Mouse (Mus musculus): ENCODE measurements at regions not wholly inside any gene's neighbourhood (a gene's known extent, or its start where the extent isn't known, plus 50 kb on each side); places are given as distances from the start of the nearest gene placed in this dataset.

DNA sequence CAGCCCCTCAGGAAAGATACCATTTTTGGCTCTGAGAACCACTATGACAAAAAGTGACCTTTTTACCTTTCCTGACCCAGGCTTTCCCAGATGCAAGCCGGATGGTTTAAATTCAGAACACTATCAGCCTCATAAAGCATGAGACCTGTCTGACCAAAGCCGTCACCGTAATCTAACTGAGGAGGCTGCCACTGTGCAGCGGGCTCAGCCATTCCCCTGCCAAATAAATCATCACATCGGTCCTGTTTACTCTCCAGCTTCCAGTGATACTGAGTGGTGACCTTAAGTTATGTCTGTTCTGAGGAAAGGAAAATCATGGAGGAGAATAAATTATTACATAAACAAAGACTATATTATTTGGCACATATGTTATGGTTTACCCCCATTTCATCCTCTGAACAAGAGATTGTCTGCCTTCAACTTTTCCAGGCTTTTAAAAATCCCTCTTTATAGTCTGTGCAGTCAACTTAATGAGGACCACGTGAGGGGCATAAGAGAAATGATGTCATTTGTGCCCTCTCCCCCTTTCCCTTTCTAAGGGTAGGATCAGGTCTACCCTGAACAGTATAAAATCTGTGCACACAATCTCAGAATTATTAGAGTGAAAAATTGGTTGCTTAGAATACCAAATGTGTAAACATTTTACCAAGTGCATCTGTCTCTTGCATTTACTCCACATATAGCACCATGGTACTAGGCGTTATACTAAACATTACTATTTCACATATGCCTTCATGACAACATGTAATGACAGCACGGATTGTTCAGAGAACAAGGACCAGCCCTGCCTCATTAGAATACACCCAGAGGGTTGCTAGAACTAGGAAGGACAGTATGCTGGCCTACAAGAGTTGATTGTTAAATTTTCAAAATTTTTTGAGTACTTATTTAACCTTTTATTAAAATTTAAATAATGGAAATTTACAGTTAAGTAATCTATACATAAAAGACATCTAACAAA is 401.9 kb upstream of the Xrcc4 start:
- TF ChIP-seq POLR2A (IDR thresholded peaks at IDR 0.05; ENCODE audit: borderline replicate concordance, extremely low read depth, insufficient read depth, insufficient read length, poor library complexity, severe bottlenecking) (no peak), CTCF (IDR thresholded peaks at IDR 0.05; ENCODE audit: borderline replicate concordance, extremely low read depth, insufficient read depth, insufficient read length) (no peak)
- no peak for DNase-seq (ENCODE audit: low read depth)

DNA sequence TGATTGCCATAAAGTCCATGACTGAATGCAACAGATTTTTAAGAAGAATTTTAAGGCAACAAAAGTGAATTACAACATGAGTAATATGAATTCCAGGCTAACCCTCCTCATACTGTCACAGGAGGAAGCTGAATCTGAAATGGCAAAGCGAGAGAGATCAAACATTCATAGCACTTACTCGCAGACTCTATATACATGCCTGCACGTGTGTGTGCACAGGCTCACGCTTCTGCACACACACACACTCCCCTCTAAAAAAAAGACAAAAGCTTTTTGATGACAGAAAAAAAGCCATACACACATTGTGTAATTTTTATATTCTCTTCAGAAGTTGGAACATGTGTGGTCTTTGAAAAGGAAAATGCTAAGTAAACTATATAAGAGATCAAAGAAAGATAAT is 391.1 kb upstream of the Xrcc4 start:
- no peak for DNase-seq (ENCODE audit: low read depth)
- TF ChIP-seq CTCF (IDR thresholded peaks at IDR 0.05; ENCODE audit: borderline replicate concordance, extremely low read depth, insufficient read depth, insufficient read length) (no peak), POLR2A (IDR thresholded peaks at IDR 0.05; ENCODE audit: borderline replicate concordance, extremely low read depth, insufficient read depth, insufficient read length, poor library complexity, severe bottlenecking) (no peak)

DNA sequence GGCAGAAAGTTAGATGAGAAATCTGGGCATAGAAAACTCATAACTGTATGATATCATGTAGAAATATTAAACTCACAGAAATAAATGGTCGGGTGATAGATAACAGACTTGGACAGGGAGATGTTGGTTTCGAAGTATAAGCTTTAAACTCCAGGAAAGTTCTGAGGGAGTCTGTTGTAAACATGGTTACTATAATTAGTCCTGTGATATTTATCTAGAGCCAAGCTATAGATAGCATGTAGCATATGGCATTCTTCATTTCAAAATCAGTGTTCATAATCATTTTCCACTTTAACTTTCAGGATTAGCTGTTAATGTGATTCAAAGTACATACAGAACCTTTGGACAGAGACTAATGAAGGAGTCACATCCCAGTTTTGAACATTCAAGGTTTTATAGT is 387.5 kb upstream of the Xrcc4 start:
- no peak for DNase-seq (ENCODE audit: low read depth)
- no peak for TF ChIP-seq POLR2A (IDR thresholded peaks at IDR 0.05; ENCODE audit: borderline replicate concordance, extremely low read depth, insufficient read depth, insufficient read length, poor library complexity, severe bottlenecking)
- no peak for TF ChIP-seq CTCF (IDR thresholded peaks at IDR 0.05; ENCODE audit: borderline replicate concordance, extremely low read depth, insufficient read depth, insufficient read length)

DNA sequence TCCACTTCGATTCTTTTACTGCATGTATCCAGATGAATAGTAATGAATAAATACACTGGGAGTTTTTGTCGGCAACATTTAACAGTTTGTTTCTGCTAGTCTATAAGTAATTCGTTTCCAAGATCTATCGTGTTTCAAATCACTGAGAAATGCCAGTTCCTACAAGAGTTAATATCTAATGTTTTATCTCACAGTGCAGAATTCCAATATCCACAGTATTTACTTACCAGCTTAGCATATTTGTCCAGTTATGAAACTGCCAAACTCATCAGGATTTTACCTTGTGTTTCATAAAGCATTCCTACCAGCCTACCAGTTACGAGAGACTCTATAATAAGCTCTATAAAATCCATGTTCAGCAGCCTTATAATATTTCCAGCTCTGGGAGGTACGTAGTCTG is 385.1 kb upstream of the Xrcc4 start:
- DNase-seq (ENCODE audit: low read depth): no peak
- TF ChIP-seq CTCF (IDR thresholded peaks at IDR 0.05; ENCODE audit: borderline replicate concordance, extremely low read depth, insufficient read depth, insufficient read length): no peak
- no peak for TF ChIP-seq POLR2A (IDR thresholded peaks at IDR 0.05; ENCODE audit: borderline replicate concordance, extremely low read depth, insufficient read depth, insufficient read length, poor library complexity, severe bottlenecking)

DNA sequence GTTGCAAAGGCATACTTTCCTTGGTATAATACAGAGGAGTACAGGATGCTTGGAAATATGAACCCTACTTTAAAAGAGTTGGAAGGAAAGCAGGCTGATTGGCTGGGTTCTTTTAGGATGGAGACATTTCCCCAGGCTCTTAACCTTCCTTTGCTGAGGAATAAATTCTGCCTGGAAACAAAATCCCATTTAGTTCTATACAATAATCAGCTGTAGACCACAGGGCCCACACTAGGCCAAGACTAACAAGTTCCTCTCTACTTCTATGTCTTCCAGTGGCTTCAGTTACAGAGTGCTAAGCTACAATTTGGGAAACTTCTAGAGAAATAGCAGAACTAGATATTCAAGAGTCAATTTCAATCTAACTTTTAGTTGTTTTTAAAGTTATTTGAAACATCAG is 384.6 kb upstream of the Xrcc4 start:
- TF ChIP-seq CTCF (IDR thresholded peaks at IDR 0.05; ENCODE audit: borderline replicate concordance, extremely low read depth, insufficient read depth, insufficient read length): no peak
- no peak for TF ChIP-seq POLR2A (IDR thresholded peaks at IDR 0.05; ENCODE audit: borderline replicate concordance, extremely low read depth, insufficient read depth, insufficient read length, poor library complexity, severe bottlenecking)
- DNase-seq (ENCODE audit: low read depth): no peak

DNA sequence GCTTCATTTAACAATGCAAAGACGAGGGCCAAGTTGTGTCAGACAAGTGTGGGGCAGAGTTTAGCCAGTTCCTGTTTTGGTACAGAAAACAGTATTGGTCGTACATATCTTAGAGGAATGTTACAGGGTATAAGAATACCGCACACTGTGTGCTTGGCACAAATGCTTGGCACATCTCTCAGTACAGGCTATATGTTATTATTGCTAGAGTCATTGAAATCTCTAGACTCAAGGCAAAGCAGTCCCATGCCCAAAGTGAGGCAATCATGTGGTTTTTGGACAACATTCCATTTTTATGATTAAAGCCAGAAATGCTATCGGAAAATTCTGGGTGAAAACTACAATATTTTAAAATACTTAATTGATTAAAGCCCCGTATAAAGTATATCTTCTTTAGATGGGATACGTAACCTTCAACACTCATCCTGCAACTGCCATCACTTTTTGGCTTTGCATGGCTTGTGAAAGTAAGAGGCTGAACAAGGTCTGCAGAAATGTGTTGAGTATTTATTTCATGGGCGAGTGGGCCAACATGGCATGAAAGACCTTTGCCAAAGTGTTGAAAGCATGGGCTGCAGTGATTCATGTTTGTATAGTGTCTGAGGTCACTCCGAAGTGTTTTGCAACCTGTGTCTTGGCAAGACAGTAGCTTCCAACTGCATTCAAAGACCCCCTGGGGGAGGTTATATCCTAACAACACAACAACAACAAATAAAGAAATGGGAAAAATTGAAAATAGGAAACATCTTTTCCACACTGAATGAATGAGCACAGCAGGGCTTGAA is 383.8 kb upstream of the Xrcc4 start:
- TF ChIP-seq POLR2A (IDR thresholded peaks at IDR 0.05; ENCODE audit: borderline replicate concordance, extremely low read depth, insufficient read depth, insufficient read length, poor library complexity, severe bottlenecking) (no peak), CTCF (IDR thresholded peaks at IDR 0.05; ENCODE audit: borderline replicate concordance, extremely low read depth, insufficient read depth, insufficient read length) (no peak)
- DNase-seq (ENCODE audit: low read depth): no peak

DNA sequence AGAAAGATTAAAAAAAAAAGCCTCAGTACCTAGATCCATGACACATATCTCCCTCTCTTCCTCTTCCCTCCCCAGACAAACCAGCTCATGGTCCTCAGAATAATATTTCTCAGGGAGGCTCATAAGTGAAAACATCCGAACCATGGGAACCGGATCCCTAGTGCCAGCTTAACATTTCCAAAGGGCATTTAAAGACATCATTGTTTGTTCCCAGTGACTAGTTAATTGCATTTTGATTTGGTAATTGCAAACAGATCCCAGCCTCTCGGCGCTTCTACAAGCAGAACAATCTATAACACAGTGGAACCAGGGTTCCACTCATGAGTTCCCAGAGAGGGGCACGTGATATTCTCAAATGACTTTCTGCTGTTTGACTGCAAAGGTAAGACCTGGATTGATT is 376.7 kb upstream of the Xrcc4 start:
- no peak for DNase-seq (ENCODE audit: low read depth)
- no peak for TF ChIP-seq CTCF (IDR thresholded peaks at IDR 0.05; ENCODE audit: borderline replicate concordance, extremely low read depth, insufficient read depth, insufficient read length)
- no peak for TF ChIP-seq POLR2A (IDR thresholded peaks at IDR 0.05; ENCODE audit: borderline replicate concordance, extremely low read depth, insufficient read depth, insufficient read length, poor library complexity, severe bottlenecking)

DNA sequence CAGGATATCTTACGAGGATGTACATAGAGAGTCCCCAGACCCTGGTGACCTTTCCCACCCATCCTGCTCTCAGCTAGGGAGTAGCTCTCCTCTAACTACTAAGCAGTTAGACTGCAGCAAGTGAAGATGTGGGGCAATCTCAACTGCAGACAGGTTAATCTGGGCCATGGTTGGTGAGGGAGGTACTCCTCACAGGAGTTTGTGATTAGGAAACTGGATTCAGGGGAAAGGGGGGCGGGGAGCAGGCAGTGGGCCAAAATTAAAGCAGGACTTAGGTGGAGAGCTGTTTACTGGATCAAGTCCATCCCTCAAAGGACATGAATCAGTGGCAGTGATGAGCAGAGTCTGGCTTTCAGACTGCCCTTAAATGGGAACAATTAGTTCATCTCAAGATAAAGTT is 374.6 kb upstream of the Xrcc4 start:
- no peak for DNase-seq (ENCODE audit: low read depth)
- no peak for TF ChIP-seq POLR2A (IDR thresholded peaks at IDR 0.05; ENCODE audit: borderline replicate concordance, extremely low read depth, insufficient read depth, insufficient read length, poor library complexity, severe bottlenecking)
- no peak for TF ChIP-seq CTCF (IDR thresholded peaks at IDR 0.05; ENCODE audit: borderline replicate concordance, extremely low read depth, insufficient read depth, insufficient read length)

DNA sequence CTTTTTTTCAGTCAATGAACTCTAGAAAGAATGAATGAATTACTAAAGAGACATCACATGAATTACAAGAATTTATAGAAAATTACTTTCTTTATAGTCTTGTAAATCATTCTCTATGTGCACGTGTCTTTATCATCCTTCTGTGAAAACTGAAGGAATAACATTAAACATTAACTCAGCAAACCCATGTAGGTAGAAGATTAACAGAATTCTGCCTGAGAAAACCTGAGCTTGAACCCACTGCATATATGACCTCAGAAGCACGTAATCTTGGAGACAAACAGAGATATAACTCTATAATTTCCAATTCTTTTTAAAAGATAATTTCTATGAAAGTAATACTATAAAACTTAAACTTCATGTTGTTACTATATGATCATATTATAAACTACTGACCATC is 374.0 kb upstream of the Xrcc4 start:
- DNase-seq (ENCODE audit: low read depth): no peak
- TF ChIP-seq CTCF (IDR thresholded peaks at IDR 0.05; ENCODE audit: borderline replicate concordance, extremely low read depth, insufficient read depth, insufficient read length) (no peak), POLR2A (IDR thresholded peaks at IDR 0.05; ENCODE audit: borderline replicate concordance, extremely low read depth, insufficient read depth, insufficient read length, poor library complexity, severe bottlenecking) (no peak)

DNA sequence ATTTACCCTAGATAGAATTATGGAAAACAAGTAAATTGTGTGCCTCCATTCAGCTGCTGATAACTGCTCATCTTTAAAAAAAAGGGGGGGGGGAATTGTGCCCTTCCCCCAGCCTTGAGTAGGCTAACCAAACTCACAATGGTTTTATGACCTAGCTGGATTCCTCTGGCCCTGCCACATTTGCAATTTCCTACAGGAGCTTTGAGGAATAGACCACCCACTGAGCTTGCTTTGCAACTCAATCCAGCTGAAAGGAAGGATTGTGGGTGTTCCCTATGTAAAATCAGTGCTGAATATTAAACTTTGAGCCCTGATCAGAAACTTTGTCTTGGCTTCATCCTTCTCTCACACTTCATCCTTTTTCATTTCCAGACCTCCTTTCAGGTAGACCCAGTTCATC is 365.2 kb upstream of the Xrcc4 start:
- no peak for TF ChIP-seq POLR2A (IDR thresholded peaks at IDR 0.05; ENCODE audit: borderline replicate concordance, extremely low read depth, insufficient read depth, insufficient read length, poor library complexity, severe bottlenecking)
- no peak for TF ChIP-seq CTCF (IDR thresholded peaks at IDR 0.05; ENCODE audit: borderline replicate concordance, extremely low read depth, insufficient read depth, insufficient read length)
- no peak for DNase-seq (ENCODE audit: low read depth)

DNA sequence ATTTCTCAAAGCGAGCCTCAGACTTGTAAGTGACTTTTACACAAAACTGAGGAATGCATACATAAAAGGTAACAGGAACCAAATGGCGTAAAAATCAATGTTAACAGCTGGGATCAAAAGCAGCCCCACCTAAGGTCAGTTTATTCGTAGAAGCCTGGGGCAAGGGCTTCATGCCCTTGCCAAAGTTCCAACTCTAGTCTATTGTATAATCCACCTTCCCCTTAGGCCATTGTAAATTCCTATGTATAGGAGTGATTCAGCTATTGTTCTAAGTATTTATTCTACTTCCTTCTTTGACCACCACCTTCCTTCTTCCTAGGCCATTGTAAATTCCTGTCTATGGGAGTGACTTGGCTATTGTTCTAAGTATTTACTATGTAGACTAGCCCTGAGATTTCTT is 337.5 kb upstream of the Xrcc4 start:
- TF ChIP-seq POLR2A (IDR thresholded peaks at IDR 0.05; ENCODE audit: borderline replicate concordance, extremely low read depth, insufficient read depth, insufficient read length, poor library complexity, severe bottlenecking) (no peak), CTCF (IDR thresholded peaks at IDR 0.05; ENCODE audit: borderline replicate concordance, extremely low read depth, insufficient read depth, insufficient read length) (no peak)

More for the DNA sequence above, 337.5 kb upstream of the Xrcc4 start:
- DNase-seq (ENCODE audit: low read depth): no peak

All from brain, embryonic 14.5 days (tissue).